Mouse (Mus musculus) brain, embryonic 18.5 days (tissue): ENCODE results near the gene Stra8.

Source experiments
- DNase-seq: peaks from one replicate; pipeline ENCODE4 v3.0.0-alpha.2; 2012; ENCODE audit warnings: low read depth, low spot score

Stra8 gene

DNA sequence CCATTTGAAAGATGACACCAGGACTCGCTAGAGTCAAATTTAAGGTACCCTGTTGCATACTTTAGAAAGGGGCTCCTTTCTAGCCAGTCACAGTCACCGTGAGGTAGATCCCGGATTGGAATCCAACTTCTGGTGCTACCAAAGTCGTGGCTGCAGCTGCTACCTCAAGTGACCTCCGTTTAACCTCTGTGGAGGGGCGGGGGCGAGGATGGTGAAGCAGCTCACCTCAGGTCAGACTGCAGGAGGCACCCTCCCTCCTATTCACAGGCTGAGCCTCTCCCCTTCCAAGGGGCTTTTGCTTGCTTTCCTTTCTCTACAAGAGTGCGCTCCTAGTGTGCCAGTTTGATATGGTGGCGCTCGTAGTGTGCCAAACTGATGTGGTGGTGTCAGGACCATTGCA, at the start of gene Stra8:
Gene Stra8 (plus strand): TSS at position 208 of the 400 bp plus-strand sequence.
- DNase-seq: no peak

DNA sequence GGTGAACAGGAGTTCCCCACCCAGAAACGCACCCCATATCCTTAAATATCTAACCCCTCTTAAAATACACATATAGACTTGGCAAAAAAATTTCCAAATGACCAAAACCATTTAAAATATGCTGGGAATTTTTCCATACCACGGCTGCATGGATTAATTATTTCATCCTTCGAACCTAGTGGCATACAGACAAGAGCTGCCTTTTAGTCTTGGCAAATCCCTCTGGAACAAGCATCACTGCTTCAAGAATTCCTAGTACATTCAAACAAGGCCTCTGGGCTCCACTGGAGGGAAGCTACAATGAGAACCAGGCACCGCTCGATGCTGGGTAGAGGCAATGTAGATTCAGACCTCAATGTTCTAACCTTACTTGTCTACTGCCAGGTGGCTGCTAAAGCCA, 49.2 kb upstream of the Stra8 start:
- DNase-seq: no peak

DNA sequence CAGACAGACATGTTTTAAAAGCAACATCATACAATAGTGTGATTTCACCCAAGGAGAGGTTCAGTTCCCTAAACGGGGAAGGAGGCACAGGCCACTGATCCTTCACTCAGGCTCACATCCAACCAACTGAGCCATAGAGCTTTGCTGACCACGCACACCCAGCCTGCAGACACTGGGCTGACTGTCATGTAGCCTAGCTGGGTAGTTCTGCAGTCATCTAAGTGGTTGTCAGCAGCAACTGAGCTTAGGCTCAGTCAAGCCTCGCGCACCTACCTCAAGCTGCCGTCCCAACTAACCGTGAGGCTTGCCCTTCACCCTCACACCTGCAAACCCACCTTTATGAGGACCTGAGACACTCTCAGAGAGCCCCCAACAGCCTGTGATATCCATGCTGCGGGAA, 48.0 kb upstream of the Stra8 start:
- no peak for DNase-seq

DNA sequence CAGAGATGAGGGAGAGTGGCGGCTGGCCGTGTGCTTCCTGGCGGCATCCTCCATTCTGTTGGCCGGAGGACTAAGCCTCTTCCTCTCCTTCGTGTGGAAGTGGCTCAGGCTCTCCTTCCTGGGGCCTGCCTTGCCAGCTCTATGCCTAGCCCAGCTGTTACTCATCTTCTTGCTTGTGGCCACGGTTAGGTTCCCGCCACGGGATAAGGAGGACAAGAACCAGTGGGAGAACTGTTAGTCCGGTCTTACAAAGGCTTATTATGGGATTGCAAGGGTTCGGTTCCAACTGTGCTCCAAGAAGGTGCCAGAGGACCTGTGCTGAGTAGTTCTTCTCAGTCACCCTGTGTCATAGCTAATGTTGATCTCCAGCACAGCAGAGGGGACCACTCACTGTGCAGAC, 47.1 kb upstream of the Stra8 start:
- DNase-seq: no peak

DNA sequence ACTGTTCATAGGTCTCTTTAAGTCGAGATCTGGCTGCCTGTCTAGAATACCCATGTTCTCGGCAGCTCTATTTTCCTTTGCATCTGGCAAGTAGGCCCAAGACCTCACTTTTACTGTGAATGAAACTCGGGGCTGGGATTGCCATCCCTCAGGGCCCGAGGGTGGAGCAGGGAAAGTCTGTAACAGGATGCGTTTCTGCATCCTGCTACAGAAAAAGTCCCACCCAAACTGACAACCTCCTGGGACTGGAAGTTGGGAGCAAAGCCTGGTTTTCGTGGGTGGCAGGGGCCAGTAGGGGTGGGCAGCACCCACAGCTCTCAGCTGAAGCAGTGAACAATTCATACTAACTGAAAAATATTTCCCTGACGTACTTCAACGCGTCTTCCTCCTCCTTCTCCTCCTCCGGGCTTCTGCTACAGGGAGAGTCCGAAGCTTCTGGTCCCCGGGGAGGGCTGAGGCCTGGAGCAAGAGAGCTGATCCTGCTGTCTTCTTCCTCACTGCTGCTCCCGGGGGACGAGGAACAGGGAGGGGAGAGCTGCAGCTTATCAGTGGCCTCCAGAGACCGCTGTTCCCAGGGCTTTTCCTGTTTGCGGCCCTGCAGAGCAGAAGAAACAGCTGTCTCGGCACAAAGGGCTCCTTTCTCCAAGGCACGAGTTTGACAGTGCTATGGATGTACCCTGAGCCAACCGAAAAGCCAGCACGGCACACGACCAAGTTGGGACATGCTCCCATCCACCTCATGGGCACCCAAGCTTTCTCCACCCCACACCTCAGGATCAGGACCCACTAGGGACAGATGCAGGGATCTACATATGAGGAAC, 45.7 kb upstream of the Stra8 start:
- DNase-seq: no peak

DNA sequence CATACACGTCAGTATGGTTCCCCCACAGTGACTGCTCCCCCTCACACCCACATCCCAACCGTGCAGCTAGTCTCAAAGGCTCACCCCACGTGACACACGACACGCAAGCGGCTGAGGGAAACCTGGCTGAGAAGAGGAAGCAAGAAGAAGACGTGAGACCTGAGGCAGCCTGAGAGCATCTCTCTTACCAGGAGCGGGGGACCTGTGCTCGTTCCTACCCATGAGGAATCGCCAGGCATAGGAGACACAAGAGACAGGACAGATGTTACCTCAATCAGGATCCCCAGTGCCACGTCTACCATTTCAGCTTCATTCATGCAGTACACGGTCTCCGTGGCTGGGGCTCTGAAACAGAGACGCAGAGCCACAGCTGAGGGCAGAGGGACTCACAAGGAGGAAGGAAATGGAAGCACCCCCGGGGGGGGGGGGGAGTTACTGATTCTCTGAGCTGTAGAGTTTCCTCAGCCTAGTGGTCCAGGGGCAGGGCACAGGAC, 44.6 kb upstream of the Stra8 start:
- no peak for DNase-seq

DNA sequence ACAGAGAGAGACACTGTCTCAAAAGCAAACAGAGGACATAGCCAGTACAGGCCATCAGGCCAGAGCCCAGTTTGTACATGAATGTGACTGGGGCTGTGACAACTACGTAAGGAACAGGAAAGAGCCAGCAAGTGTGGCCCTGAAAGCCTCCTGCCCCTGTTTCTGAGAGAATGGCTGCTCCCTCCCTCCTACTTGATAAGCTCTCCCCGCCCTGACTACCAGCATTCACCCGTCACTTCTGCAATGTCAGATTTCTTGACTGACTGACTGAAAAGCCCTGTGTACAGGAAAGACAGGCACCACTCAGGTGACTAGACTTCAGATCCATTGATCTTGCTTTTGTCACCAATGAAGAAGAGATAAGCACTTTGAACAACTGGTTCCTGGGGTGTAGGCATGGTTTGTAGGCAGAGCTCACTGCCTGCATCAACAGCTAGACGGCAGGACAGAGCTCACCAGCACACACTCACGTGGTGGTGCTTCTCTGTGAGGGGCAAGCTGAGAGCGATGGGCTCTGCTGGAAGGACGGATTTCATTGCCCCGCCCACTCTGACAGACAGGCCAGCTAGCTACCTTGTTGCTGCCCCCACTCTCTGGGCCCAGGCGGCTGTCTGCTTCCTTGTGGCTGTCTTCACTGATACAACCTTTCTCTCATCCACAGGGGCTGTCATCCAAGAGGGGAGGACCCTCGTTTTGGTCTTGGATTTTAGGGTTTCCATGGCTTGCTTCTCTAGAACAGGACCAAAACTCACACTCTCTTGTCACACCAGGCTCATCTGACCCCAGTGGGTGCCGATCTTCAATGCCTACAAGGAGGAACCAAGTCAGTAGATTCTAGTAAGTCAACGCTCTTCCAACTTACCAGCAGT, 43.8 kb upstream of the Stra8 start:
- DNase-seq: no peak

DNA sequence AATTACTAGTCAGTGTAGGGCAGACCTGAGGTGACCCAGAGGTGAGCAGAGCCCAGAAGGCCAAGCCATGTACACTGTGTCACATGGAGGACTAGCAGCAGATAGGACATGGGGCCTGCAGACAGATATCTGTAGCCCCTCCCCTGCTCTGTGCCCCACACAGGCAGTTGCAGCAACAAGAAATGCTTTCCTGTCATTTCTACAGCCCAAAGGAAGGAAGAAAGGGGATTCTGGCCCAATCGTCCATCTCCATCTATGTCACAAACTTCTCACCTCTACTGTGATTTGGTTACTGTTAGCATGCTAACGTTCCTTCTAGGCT, 43.2 kb upstream of the Stra8 start:
- no peak for DNase-seq

DNA sequence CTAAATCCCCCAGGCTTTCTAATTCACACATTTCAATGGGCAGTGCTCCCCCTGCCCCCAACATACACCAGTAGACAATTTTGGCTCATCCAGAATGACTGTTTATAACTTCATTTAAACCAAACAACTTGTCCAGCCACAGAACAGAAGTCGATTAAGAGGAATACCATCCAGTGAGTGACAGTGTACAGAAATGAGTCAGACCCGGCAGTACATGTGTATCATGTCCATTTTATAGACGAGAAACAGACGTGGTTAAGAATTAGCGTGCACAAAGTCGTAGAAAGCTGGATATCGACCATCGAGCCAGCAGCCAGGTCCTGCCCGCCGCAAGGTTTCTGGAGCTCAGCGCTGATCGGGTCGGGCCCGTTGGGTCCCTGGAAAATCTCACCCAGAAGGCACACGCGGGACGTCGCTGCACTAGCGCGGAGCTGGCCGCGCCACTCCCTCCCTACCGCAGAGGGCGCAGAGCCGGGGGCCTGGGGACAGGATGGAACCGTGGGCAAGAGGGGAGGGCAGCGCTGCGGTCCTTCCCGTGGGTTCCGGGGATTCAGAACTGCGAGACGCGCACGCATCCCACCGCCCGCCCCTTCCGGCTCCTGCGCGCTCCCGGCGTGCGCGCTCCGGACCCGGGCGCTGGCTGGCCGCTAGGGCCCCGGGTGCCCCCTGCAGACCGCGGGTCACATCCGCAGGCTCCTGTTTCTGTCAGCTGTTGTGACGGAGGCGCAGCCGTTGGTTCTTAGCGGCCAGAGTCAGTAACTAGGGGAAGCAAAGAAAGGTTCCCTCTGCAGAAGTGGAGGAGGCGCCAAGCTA, 42.2 kb upstream of the Stra8 start, which contains the start of gene Cyren:
Gene Cyren (minus strand): TSS at position 552 of the 813 bp plus-strand sequence.
- DNase-seq: peak; percentile 74

DNA sequence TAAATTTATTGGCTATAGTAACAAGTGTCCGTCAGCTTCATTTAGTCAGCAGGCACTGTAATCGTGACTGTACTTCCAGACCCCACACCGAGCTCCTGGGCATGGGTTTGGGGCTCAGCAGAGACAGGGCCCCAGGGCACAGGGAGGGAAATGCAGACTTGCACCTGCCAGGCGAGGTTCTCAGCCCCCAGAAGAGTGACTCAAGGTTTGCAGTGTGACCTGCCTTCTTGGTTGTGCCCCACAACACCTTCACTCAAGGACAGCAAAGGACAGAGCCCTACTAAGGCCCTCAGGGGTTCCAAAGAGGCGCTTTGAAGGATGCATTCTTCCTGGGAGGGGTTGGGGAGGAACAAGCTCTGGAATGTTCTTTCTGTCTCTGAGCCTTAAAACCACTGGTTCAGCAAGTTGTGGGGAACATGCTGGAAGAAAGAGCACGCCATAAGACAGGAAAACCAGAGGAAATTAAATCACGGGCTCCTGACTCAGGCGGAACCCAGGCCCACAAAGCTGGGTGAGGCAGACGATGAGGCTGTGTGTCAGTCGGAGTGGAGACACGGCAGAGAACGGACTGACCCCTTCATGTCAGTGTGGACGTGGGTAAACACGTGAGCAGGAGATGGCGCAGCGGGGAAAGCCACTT, 40.7 kb upstream of the Stra8 start:
- DNase-seq: no peak

DNA sequence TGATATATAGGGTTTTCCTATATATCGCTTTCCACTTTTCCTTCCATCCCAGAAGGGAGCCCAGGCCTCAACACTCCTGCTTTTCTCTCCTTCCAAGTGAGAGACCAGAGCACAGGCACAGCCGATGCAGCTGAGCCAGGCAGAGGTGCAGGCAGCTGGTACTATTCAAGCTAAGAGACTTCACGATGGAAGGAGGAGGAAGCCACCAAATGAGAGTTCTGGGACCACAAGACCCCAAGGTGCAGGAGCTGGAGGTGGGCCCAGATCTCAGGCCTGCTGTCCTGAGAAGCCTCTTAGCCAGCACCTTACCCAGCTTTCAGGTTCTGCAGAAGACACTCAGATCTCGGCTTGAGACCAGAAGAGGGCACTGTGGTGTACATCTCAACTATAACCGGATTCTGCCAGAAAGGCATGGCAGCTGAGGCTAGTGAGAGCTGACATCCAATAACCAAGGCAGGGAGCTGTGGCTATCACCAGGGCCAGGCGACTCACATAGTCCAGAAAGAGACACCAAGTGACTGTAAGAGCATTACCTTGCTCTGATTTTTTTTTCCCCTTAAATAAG, 40.0 kb upstream of the Stra8 start:
- no peak for DNase-seq

DNA sequence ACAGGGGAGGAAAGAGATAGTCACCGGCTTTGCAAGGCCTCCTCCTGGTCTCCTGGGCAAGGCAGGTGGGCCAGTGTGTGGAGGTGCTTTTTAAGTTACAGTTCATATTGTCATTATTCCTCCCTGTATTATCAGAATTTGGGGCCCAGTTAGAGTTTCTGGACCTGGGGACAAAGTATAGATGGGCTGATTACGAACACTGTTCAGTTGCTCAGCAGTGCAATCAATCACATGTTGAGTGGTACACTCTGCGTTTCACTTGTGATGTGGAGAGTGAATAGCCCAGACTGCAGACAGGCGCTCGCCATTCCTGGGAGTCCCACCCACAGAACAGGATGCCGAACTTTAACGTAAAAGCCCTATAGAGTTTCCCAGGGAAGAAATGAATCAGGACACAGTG, 35.2 kb upstream of the Stra8 start:
- DNase-seq: no peak

DNA sequence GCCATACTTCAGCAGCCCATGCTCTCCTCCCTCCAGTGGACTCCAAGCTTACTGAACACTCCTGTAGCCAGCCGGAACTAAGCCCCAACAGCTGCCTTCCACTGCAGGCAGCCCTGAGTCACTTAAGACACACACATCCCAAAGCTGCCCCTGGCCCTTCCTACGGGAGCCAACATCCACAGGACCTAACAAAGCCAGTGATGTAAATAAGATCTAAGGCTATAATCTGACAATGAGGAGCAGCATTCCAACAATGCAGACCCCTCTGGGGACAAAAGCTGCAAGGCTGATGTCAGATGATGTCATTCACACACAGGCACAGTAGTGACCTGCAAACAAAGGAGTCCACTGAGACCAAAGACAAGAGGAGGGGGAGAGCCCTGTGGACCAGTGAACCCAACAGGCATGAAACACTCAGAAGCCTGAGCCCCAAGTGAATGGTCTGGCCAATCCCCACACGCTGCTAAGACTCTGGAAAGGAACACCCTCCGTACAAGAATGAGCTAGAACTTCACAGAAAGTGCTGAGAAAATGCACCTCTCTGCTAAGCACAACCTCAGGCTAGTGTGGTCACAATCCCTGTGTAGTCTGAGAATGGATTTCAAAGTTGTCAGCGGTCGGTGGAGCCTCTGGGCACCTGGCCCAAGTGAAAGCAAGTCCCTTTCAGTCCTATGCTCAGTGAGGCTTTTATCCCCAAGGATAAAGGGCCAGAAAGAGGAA, 32.7 kb upstream of the Stra8 start:
- DNase-seq: no peak

DNA sequence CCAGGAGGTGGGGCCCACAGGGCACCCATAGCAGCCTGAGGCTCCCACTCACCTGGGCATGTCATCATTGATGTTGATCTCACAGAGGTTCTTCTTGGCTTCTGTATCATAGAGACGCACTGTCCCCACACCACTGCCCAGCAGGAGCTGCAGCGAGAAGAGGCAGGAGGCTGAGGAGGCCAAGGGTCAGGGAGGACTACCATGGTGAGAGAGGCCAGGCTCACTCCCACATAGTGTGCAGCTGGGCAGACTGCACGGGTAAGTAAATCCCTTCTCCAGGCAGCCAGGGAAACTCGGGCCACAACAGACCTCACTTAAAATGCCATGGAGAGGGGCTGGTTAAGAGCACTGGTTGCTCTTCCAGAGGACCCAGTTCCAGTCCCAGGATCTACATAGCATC, 30.8 kb upstream of the Stra8 start:
- no peak for DNase-seq

DNA sequence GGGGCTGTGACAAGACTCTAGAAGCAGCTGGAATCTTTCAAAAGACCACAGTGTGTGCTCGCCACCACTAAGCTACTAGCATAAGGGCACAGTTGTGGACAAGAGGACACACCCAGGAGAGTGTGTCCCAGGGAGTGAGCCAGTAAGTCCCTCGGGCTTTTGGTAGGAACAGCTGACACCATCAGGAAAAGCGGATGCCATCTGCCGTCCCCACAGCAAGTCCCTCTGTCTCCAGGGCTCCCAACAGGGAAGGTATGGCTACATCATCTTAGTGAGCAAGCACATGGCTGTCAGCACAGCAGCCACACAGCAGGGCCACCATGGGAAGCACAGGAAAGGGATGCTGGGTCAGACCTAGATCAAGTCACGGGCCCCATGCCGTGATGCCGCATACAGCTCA, 24.4 kb upstream of the Stra8 start:
- DNase-seq: no peak

DNA sequence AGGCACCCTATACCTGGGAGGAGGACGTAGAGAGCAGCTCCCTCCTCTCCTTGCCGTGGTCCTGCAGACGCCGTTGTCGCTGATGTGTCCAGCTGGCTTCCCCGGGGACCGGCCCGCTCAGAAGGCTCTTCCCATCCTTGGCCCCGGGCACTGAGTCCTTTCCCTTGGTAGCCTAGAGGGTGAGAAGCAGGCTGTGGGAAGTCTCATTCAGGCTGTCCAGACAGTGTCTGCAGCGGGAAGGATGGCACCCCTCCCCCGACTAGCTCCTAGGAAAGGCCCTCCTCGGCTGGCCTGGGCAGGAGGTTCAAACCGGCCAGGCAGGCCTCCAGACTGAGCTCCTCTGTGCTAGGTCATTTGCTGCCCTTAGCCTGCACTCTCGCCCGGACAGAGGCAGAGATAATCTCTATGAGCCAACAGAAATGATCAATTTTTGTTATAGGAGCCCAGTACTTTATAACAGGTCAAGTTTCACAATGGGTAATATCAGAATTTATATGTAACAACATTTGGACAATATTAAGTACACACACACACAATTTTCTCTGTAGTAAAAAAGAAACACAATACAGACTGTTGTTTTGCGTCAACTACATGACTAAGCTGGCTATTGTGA, 23.7 kb upstream of the Stra8 start:
- no peak for DNase-seq

DNA sequence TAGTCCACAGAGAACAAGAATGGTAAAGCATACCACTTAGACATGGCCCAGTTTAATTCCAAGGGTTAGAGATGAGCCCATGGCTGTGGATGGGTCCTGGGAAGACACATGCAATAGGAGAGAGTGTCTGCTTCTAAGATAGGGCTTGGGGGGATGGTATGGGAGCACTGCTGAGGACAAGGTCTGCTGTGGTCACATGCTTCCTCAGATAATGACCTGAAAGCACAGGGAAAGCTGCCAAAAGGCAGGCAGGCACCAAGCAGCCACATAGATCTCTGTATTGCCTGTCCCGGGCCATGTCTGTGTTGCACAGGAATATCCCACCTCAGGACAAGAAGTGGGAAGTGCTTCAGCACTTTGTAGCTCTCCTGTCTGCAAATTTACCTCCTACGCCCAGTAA, 20.8 kb upstream of the Stra8 start:
- DNase-seq: no peak

DNA sequence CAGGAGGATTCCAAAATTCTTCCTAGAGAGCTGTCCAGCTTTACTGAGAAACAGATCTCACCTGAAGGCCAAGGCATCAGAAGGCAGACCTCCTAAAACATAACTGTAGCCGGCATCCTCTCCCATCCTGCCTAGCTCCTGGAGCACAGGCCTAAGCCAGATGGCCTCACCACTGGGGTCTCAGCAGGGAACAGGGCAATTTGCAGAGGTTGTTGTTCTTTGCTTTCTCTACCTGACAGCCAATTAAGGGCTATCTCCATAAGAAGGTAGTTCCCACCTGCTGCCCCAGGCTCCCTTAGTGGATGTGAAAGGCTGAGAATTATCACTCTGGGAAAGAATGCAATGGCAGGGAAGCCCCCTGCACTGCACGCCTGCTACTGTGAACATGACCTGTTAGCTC, 19.0 kb upstream of the Stra8 start:
- DNase-seq: no peak

DNA sequence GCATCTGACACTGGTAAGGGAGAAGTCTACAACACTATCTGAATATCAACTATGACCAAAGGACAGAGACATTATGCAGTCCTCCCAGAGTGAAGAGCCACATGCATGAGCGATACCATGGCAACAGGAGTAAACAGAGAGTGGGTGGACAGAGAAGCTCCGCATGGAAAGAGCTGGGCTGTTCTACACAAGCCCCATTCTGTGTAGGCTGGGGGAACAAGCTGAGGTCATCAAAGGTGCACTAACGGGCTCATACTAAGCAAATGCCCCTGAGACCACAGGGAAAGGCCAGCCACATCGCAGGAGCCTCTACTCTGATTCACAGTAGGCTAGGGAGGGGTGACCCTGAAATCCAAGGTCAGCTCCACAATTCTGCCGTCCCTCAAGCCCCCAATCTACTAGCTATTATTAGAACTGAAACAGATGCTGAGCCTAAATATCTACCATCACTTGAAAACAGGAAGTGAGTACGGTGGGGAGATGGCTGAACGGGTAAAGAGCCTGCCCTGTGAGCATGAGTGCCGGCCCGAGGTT, 18.0 kb upstream of the Stra8 start:
- no peak for DNase-seq

DNA sequence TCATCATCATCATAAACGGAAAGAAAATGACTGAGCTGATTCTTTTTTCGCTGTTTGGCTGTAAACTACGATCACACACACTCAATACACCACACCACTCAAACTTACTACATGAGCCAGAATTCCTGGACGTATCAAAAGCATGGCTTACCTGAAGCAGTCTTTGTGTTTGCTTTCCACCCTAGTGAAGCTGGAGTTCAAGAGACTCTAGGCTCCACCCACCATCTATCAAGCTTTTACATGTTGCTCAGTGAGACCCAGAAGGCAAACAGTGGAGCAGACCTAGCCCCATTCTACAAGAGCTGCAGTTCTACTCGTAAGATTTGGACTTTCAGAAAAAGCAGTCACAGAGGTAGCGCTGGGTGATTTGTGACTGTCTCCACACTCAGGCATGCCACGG, 17.4 kb upstream of the Stra8 start:
- DNase-seq: no peak
